Mouse (Mus musculus): Measurements from ENCODE around the gene Ano2.

DNA sequence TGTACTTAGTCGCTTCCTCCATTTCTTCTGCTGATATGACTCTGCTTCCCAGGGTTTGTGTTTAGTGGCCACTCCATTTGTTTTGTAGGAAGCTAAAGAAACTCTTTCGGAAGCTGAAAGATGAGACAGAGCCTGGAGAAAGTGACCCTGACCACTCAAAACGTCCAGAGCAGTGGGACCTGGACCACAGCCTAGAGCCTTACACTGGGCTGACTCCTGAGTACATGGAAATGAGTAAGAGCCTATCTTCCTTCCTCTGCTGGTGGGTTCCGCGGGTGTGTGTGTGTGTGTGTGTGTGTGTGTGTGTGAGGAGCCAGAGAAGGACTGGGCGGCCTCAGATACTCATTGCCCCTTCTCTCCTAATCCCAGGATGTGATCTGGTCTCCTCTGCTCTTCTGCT is 302.5 kb downstream of the Ano2 start:
- TF ChIP-seq CTCF (IDR thresholded peaks at IDR 0.05; ENCODE audit: low read depth, low read length) (no peak), EP300 (IDR thresholded peaks at IDR 0.05; ENCODE audit: insufficient read depth, low read depth, low read length) (no peak)

All from ES-Bruce4 (cell line).